Mouse (Mus musculus): ENCODE measurements around the gene Naxd. TPM values are rescaled to one million over a fixed set of nuclear protein-coding genes. Genes with fewer than 3 reads are reported as not detected.

The Naxd gene
- polyA plus RNA-seq, 1 experiment: 62.2 TPM

- no peak overlapping the region for H3K4me3 ChIP-seq (ENCODE audit: control insufficient read depth, low read depth, low read length)
- no peaks in the 10 kb centered on the region for H3K27me3 ChIP-seq (ENCODE audit: control insufficient read depth, insufficient read depth, low read length)
- H3K4me1 ChIP-seq (ENCODE audit: control insufficient read depth, insufficient read depth, low read length): no peaks in the 10 kb centered on the region
- TF ChIP-seq CTCF (IDR thresholded peaks at IDR 0.05; ENCODE audit: control insufficient read depth, insufficient read depth, insufficient replicate concordance, low read depth, low read length) (no peak), POLR2A (IDR thresholded peaks at IDR 0.05; ENCODE audit: control insufficient read depth, low read depth, low read length) (no peak)
- no peaks in the 10 kb centered on the region; the same call in 1 of the 2 replicates for H3K36me3 ChIP-seq (ENCODE audit: control insufficient read depth, insufficient read depth, low read length)
- no peak overlapping the region for H3K27ac ChIP-seq (ENCODE audit: control insufficient read depth, insufficient read depth, low read depth, low read length)
Observed at GRCm38 (mm10) chr8:11513247-11513646, 15.9 kb downstream of the Naxd start.

GRCm38 (mm10) chr8:11516292-11516691 lies 19.0 kb downstream of the Naxd start:
- no peaks in the 10 kb centered on the region; the same call in 1 of the 2 replicates for H3K36me3 ChIP-seq (ENCODE audit: control insufficient read depth, insufficient read depth, low read length)
- H3K27ac ChIP-seq (ENCODE audit: control insufficient read depth, insufficient read depth, low read depth, low read length): no peak overlapping the region
- no peaks in the 10 kb centered on the region for H3K4me1 ChIP-seq (ENCODE audit: control insufficient read depth, insufficient read depth, low read length)
- no peaks in the 10 kb centered on the region for H3K27me3 ChIP-seq (ENCODE audit: control insufficient read depth, insufficient read depth, low read length)
- TF ChIP-seq CTCF (IDR thresholded peaks at IDR 0.05; ENCODE audit: control insufficient read depth, insufficient read depth, insufficient replicate concordance, low read depth, low read length) (no peak), POLR2A (IDR thresholded peaks at IDR 0.05; ENCODE audit: control insufficient read depth, low read depth, low read length) (no peak)
- H3K4me3 ChIP-seq (ENCODE audit: control insufficient read depth, low read depth, low read length): no peak overlapping the region

DNA sequence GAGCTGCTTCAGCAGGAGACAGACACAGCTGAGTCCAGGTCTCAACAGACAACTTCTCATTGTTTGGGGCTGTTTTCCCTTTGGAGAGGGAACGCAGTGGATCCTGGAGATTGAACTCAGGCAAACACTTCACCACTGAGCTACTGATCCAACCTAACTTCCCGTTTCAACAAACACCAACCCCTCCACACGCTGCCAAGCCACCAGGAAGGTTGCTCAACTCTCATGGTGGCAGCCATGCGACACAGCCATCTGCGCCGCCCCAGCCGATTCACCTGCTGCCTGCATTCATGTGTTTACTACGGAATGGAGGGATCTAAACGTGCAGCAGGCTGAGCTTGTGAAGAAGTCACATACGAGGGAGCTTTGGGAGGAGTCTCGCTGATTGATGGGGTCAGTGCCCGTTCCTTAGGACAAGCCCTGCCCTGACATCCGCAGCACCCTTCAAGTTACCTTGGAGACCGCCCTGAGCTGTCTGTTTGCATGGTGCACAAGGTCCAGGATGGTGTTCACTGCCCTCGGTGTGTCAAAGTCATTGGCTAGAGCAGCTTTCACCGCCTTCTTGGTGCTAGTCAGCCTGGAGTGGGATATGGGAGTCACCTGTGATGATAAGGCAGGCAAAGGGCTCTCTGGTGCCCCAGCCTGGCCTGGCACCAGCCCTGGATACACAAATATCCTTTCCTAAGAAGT lies 20.2 kb downstream of the Naxd start:
- no peak overlapping the region for H3K27ac ChIP-seq (ENCODE audit: control insufficient read depth, insufficient read depth, low read depth, low read length)
- H3K4me1 ChIP-seq (ENCODE audit: control insufficient read depth, insufficient read depth, low read length): no peaks in the 10 kb centered on the region
- TF ChIP-seq CTCF (IDR thresholded peaks at IDR 0.05; ENCODE audit: control insufficient read depth, insufficient read depth, insufficient replicate concordance, low read depth, low read length): no peak
- no peak for TF ChIP-seq POLR2A (IDR thresholded peaks at IDR 0.05; ENCODE audit: control insufficient read depth, low read depth, low read length)
- H3K4me3 ChIP-seq (ENCODE audit: control insufficient read depth, low read depth, low read length): no peak overlapping the region
- H3K27me3 ChIP-seq (ENCODE audit: control insufficient read depth, insufficient read depth, low read length): no peaks in the 10 kb centered on the region
- H3K36me3 ChIP-seq (ENCODE audit: control insufficient read depth, insufficient read depth, low read length): no peaks in the 10 kb centered on the region; the same call in 1 of the 2 replicates

DNA sequence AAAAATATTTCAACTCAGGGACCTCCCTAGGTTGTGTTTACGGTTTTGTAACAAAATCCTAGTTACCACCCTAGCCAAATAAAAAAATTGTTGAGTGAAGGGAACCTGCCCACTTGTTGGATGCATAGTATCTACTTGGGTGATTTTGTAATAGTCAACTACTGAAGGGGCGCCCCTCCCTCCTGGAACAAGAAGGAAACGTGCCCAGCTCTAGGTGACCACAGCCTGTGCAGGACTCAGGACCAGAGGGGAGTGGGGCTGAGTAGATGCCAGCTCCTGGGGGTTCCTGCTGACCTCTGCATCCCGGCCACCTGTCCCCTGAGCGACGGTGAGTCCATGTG lies 20.7 kb downstream of the Naxd start:
- H3K4me3 ChIP-seq (ENCODE audit: control insufficient read depth, low read depth, low read length): no peak overlapping the region
- no peaks in the 10 kb centered on the region; the same call in 1 of the 2 replicates for H3K36me3 ChIP-seq (ENCODE audit: control insufficient read depth, insufficient read depth, low read length)
- TF ChIP-seq POLR2A (IDR thresholded peaks at IDR 0.05; ENCODE audit: control insufficient read depth, low read depth, low read length) (no peak), CTCF (IDR thresholded peaks at IDR 0.05; ENCODE audit: control insufficient read depth, insufficient read depth, insufficient replicate concordance, low read depth, low read length) (no peak)
- H3K27me3 ChIP-seq (ENCODE audit: control insufficient read depth, insufficient read depth, low read length): no peaks in the 10 kb centered on the region
- no peaks in the 10 kb centered on the region for H3K4me1 ChIP-seq (ENCODE audit: control insufficient read depth, insufficient read depth, low read length)
- no peak overlapping the region for H3K27ac ChIP-seq (ENCODE audit: control insufficient read depth, insufficient read depth, low read depth, low read length)

GRCm38 (mm10) chr8:11518676-11519075 lies 21.4 kb downstream of the Naxd start:
- no peaks in the 10 kb centered on the region for H3K36me3 ChIP-seq (ENCODE audit: control insufficient read depth, insufficient read depth, low read length)
- H3K4me1 ChIP-seq (ENCODE audit: control insufficient read depth, insufficient read depth, low read length): no peaks in the 10 kb centered on the region
- H3K4me3 ChIP-seq (ENCODE audit: control insufficient read depth, low read depth, low read length): no peak overlapping the region
- TF ChIP-seq CTCF (IDR thresholded peaks at IDR 0.05; ENCODE audit: control insufficient read depth, insufficient read depth, insufficient replicate concordance, low read depth, low read length) (no peak), POLR2A (IDR thresholded peaks at IDR 0.05; ENCODE audit: control insufficient read depth, low read depth, low read length) (no peak)
- H3K27ac ChIP-seq (ENCODE audit: control insufficient read depth, insufficient read depth, low read depth, low read length): no peak overlapping the region
- H3K27me3 ChIP-seq (ENCODE audit: control insufficient read depth, insufficient read depth, low read length): no peaks in the 10 kb centered on the region

DNA sequence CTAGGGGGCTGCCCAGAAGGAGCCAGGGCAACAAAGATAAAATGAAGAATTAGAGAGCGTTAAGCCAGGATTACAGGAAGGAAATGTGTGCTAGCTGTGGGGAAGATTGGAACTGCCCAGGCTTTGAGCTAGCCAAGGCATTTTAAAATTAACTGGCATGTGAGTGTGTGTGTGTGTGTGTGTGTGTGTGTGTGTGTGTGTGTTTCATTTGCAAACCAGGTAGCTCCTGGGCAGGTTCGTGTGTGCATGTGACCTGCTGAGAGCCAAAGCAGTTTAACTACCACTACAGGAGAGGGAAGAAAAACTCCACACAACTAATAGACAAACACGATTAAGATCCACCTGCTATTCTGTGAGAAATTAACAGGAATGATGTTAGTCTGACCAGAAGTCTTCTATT lies 26.0 kb downstream of the Naxd start:
- H3K36me3 ChIP-seq (ENCODE audit: control insufficient read depth, insufficient read depth, low read length): no peaks in the 10 kb centered on the region
- TF ChIP-seq CTCF (IDR thresholded peaks at IDR 0.05; ENCODE audit: control insufficient read depth, insufficient read depth, insufficient replicate concordance, low read depth, low read length) (no peak), POLR2A (IDR thresholded peaks at IDR 0.05; ENCODE audit: control insufficient read depth, low read depth, low read length) (no peak)
- no peak overlapping the region for H3K4me3 ChIP-seq (ENCODE audit: control insufficient read depth, low read depth, low read length)
- no peak overlapping the region for H3K27ac ChIP-seq (ENCODE audit: control insufficient read depth, insufficient read depth, low read depth, low read length)
- H3K4me1 ChIP-seq (ENCODE audit: control insufficient read depth, insufficient read depth, low read length): no peaks in the 10 kb centered on the region
- H3K27me3 ChIP-seq (ENCODE audit: control insufficient read depth, insufficient read depth, low read length): no peaks in the 10 kb centered on the region

GRCm38 (mm10) chr8:11530155-11530770 lies 33.0 kb downstream of the Naxd start:
- TF ChIP-seq POLR2A (IDR thresholded peaks at IDR 0.05; ENCODE audit: control insufficient read depth, low read depth, low read length) (no peak), CTCF (IDR thresholded peaks at IDR 0.05; ENCODE audit: control insufficient read depth, insufficient read depth, insufficient replicate concordance, low read depth, low read length) (no peak)
- Histone ChIP-seq H3K4me1 (ENCODE audit: control insufficient read depth, insufficient read depth, low read length) (peaks cover 3% of the 10 kb centered on the region), H3K27ac (ENCODE audit: control insufficient read depth, insufficient read depth, low read depth, low read length) (no peak overlapping the region), H3K27me3 (ENCODE audit: control insufficient read depth, insufficient read depth, low read length) (no peaks in the 10 kb centered on the region), H3K4me3 (ENCODE audit: control insufficient read depth, low read depth, low read length) (no peak overlapping the region), H3K36me3 (ENCODE audit: control insufficient read depth, insufficient read depth, low read length) (no peaks in the 10 kb centered on the region)

Measured in testis, adult 2 months (tissue).